Mouse (Mus musculus): ENCODE data around the gene 4933409G03Rik.
"Not testable (repeated sequence)": the region's sequence is repeated elsewhere in the genome, so short reads cannot be mapped to it uniquely, and the experiment has no call there.

4933409G03Rik gene

DNA sequence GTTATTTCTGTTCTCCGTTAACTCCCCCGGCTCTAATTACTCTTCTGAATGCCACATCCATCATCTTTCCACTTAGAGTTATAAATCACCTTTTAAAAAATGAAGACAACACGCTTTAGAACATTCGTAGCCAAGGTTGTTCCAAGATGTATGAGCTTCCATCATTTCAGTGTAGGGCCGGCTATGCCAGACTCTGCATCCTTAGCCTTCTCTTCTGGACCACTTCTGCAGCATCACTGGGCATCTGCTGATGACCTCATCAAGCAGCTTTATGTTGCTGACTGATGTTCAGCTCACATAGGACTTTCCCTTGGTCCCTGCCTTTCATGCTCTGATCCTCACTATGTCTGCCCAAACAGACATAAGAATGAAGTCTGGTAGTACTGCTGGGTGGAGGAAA is at the start of gene 4933409G03Rik:
Gene 4933409G03Rik (plus strand): TSS at position 301 of the 400 bp plus-strand sequence.
- no peak for DNase-seq (ENCODE audit: low read depth, low spot score)

DNA sequence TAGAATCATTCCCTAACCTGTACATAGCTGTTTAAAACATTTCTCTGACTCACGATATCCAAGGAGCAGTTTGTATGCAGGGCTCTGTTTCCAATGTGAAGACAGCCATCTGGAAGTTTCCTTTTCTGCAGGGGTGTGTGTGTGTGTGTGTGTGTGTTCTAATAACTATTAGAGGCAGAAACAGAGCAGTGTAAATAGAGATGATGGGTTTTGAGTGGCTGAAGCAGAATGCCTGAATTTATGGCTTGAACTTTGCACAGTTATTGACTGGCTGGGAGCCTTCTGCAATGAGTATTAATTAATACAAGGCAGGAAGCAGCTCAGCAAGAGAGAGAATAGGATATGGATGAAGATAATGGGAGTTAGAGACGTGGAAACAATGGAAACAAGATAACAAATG is 38.0 kb upstream of the 4933409G03Rik start:
- DNase-seq (ENCODE audit: low read depth, low spot score), result no peak

DNA sequence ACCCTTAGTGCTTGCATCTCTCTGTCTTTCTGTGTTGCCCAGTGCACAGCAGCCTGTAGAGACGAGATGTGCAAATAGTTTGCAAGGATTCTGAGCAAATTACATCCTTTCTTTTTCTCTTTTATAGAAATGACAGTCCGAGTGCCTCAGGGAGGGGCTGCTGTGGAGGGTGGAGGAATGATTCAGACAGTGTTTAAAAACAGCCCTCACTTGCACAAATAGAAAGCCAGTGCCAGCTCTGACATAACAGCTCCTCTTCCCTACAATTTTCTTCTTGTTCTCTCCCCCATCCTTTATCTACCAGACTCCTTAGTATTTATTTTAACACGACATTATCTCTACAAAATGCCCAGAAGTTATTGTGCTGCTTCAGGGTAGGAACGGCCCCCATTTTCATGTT is 21.4 kb upstream of the 4933409G03Rik start:
- no peak for DNase-seq (ENCODE audit: low read depth, low spot score)

DNA sequence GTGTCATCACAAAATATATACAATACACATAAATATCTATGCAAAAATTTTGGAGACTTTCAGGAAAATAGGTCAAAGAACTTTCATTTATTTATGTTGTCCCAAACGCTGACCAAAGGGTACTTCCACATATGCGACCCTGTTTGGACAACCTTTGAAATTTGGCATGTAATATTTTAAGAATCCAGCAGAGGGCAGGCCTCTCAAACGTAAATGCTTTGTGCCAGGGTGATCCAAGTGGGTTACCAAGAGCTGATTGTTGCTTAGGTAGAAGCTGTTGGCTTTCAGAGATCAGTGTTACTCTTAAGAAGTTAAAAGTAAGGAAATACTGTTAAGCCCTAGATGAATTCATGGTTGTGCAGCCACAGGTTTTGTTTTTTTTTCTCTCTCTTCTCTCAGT is 18.9 kb upstream of the 4933409G03Rik start:
- no peak for DNase-seq (ENCODE audit: low read depth, low spot score)

DNA sequence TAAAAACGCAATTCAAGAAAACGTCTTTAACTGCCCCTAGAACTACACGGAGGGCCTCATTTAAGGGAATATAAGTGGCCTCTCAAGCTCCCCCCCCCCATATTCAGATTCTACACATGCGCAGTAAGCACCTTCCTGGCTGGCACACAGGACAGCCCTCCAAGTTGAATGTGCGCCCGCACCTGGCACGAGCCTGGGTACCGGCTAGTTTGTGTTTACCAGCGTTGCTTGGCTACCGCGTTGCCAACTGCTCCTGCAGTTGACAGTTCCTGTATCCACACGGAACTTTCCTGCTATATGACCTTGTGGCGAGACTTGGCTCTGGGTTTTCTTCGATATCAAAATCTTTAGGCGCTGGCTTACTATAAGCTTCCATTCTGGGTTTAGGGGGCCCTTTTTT is 13.9 kb upstream of the 4933409G03Rik start:
- DNase-seq (ENCODE audit: low read depth, low spot score), result no peak

DNA sequence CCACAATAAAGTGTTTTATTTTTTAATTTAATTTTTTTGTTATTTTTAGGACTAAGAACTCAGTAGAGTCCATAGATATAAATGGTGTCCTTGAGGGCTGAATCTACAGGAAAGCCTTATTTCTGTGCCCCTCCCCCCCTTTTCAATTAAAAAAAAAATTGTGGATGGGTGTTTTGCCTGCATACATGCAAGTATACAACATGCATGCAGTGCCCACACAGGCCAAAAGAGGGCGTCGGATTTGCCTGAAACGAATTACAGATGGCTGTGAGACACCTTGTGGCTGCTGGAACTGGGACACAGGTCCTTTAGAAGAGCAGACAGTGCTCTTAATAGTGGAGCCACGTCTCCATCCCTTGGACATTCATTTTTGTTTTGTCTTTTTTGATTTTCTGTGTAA is 9.9 kb upstream of the 4933409G03Rik start:
- no peak for DNase-seq (ENCODE audit: low read depth, low spot score)

DNA sequence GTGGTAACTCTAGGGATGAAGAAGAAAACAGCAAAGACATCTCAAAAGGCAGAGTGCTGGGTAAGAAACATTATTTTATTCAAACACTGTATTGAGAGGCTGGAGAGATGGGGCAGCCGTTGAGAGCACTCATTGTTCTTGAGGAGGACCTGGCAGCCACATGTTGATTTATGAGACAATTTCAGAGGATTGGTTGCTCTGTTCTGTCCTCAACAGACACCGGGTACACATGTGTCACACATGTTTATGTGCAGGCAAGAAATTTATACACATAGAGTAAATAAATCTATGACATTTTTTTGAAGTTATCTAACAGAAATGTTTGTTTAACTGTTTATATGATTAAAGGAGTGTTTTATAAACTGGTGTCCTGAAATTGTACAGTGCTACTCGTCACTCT is 10.6 kb downstream of the 4933409G03Rik start:
- no peak for DNase-seq (ENCODE audit: low read depth, low spot score)

DNA sequence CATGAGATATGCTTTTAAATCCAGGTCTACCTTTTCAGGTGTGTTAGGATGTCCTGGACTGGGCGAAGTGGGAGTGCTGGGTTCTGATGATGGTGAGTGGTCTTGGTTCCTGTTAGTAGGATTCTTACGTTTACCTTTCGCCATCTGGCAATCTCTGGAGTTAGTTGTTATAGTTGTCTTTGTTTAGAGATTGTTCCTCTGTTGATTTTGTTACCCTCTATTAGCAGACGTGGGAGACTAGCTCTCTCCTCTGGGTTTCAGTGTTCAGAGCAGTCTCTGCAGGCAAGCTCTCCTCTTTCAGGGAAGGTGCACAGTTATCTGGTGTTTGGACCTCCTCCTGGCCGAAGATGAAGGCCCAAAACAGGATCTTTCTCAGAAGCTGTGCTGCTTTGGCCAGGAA is 74.0 kb downstream of the 4933409G03Rik start, which contains the start of gene 4932414N04Rik:
Gene 4932414N04Rik (plus strand): TSS at position 301 of the 400 bp plus-strand sequence.
- DNase-seq (ENCODE audit: low read depth, low spot score), result not testable (repeated sequence)

All from brain, embryonic 18.5 days (tissue).